Mouse (Mus musculus): ENCODE measurements around the gene Hnrnpul1.

Gene Hnrnpul1

DNA sequence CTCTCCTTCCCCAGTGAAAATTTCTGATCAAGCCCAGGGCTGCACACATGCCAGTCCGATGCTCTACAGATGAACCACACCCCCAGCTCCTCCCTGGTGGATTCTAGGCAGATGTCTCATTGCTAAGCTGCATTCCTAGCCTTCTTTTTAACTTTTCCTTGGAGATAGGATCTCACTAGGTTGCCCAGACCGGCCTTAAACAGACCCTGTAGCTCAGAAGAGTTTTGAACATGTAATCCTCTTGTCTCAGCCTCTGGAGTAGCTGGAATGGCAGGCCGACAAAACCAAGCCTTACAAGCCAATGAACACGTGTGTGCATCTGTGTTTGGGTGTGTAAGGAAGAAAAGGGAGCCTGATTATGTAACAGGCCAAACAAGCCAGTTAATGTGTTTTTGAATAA lies 26.2 kb upstream of the Hnrnpul1 start:
- DNase-seq (ENCODE audit: low read depth, low spot score), result no peak

DNA sequence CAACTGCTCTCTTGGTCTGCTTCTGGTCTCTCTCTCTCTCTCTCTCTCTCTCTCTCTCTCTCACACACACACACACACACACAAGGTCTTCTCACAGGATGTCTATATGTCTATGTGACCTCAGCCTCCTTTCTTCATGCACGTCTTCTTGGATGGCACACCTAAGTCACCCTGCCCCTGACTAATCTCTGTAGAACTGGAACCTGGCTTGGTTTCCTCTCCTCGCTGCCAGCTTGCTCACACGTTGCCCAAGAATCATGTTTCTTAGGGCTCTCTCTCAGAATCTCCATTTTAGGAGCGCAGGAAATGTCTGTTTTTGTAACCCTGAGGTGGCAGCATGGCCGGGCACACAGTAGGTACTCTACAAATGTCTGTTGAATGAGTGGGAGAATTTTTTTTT lies 25.5 kb upstream of the Hnrnpul1 start:
- DNase-seq (ENCODE audit: low read depth, low spot score), result no peak

DNA sequence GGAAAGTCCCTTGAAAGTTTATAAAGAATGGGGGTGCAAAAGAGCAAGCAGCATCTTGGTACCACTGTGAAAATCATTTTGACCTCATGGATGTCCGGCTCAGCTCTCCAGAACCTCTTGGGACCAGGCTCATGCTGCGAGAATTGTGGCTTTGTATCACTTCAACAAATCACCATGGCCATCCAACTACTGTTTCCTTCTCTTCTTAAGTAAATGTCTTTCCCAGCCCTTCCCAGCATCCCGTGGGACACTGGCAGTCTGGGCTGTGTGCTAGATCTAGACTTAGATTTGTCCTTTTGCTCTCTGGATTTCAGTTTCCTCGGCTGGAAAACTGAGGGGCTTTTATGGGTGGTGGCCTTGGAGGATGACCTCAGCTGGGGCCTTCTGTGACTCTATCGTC lies 13.7 kb upstream of the Hnrnpul1 start:
- DNase-seq (ENCODE audit: low read depth, low spot score), result no peak

DNA sequence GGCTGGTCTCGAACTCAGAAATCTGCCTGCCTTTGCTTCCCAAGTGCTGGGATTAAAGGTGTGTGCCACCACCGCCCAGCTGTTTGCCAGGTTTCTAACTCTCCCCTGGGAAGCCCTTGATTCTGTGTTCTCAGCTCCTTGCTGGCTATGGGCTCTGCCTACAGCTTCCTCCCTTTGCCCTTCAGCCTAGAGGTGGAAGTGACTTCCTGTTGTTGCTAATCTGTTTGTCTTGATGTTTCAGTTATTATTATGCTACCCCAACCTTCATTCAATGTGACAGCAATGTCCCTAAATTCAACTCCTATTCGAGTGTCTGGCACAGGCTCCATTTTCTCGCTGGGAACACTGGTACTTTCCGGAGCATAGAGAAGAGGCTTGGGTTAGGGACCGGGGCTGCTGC lies 11.6 kb upstream of the Hnrnpul1 start:
- no peak for DNase-seq (ENCODE audit: low read depth, low spot score)

DNA sequence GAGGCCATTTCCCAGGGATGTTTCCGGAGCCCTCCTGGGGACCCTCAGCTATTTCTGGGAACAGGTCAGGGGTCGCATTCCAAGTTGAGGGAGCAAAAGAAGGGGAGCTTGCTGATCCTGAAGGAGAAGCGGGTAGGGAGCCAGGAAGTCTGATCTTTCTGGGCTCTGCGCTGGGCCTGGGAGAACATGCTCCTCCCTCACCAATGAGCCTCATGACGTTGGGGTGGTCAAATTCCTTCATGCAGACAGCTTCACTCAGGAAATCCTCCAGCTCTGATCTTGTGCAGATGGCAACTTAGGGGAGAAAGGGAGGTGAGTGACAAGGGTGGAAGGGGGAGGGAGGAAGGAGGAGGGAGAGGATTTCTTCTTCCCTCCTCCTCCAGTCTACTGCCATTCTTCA lies 9.7 kb upstream of the Hnrnpul1 start:
- no peak for DNase-seq (ENCODE audit: low read depth, low spot score)

DNA sequence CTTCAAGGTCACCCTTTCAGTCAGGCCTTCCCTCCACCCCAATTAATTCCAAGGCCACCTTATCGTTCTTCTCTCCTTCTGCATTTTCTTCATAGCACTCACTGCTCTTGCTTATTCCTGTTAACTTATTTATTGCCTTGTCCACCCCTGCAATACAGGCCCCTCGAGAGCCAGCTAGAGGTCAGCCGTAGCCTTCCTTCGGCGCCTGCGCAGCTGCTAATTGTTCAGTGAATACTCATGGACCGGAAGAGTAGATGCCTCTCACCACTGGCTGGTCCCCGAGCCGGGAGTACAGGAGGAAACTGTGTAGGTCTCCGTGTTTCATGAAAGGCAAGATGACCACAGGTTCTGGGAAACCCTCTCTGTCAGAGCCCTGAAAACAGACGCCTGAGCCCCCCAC lies 9.1 kb upstream of the Hnrnpul1 start:
- no peak for DNase-seq (ENCODE audit: low read depth, low spot score)

DNA sequence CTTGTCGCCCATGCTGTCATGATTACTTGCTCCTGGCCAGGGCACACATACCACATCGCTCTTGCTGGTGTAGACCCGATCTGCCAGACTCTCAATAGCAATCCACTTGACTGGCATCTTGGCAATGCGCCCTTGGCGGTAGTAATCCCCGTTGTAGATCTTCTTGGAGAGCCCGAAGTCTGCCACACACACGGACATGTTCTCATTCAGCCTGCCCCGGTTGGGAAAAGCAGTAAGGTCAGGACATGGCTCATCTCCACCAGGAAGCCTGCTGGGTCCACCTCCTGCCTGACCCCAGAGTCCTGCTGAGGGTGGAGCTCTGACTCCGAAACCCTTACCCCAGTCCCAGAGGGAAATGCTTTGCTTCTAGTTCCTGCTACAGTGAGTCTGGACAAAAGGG lies 6.8 kb upstream of the Hnrnpul1 start:
- DNase-seq (ENCODE audit: low read depth, low spot score), result no peak

DNA sequence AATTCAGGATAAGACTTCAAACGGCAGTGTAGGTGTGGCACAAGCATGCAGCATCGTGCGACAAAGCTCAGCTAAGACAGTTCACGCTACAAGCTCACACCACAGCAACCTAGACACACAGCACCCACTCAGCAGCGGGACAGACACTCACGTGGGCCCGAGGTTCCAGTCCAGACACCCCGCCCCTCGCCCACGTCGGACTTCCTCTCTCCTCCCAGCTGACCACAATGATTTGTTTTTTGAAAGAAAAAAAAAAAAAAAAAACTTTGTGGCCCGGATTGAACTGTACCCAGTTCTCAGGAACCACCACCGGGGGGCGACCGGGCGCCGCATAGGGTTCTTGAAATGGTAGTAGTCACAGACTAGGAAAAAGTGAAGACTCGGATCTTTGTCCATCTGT lies 1.5 kb upstream of the Hnrnpul1 start:
- DNase-seq (ENCODE audit: low read depth, low spot score), result peak; percentile 90

DNA sequence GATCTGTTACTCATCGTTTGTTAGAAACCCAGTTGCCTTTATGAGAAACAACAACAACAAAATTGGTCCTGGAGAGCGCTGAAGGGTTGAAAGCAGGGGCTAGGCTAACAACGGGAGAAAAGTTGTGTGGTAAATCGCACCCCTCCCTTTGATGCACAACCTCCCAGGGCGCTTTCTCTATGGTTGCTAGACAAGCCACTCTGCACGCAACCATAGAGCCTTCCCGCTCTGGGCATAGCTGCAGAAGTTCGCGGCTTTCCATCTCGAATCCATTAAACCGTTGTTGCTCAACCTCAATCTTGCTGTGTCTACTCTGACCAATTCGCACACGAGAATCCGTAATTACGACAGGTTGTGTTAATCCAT lies 894 bp upstream of the Hnrnpul1 start:
- no peak for DNase-seq (ENCODE audit: low read depth, low spot score)

DNA sequence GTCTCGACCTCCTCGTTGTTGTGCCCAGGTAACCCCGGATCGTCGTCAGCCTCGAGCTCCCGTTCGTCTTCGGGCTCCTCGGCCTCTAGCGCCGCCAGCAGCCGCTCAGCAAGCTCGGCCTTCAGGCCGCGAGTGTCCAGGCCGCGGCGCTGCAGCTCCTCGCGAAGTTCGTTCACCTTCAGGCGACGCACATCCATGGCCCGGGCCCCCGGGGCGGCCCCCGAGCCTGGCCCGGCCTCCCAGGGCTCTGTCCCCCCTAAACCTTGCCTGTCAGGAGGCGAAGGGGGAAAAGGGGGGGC lies 169 bp downstream of the Hnrnpul1 start:
- no peak for DNase-seq (ENCODE audit: low read depth, low spot score)

DNA sequence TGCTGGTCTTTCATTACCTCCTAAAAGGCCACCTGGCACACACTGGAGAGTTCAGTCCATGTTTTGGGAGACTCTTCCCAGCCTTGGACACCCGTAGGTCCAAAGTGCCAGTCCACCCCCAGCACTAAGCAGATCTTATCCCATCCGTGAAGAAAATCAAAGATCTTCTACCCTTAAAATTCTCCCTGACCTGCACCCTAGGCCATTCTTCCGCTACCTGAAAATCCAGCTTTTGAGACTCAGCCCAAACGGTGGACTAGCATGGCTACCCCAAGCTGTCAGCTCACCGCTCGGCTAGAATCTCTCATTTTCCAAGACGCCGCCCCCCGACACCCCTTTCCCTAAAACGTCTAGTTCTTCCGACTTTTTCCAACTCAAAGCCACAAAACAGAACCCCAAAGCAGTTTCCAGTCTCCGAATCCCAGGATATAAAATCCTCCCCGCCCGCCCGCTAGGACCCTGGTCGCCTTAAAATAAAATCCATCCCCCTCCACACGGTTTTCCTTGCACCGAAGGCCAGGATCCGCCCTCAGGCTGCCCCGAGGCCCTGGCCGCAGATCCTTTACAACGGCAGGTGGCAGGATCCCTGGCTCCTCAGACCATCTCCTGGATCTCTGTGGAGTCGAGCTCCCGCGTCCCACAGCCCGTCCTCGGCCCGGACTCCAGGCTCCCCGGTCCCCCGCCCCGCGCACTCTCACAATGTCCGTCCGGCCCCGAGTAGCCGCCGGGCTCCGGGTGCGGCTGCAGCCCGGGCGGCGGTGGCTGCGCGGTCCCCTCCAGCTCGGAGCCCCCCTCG lies 716 bp downstream of the Hnrnpul1 start:
- peak; percentile 33 for DNase-seq (ENCODE audit: low read depth, low spot score)

DNA sequence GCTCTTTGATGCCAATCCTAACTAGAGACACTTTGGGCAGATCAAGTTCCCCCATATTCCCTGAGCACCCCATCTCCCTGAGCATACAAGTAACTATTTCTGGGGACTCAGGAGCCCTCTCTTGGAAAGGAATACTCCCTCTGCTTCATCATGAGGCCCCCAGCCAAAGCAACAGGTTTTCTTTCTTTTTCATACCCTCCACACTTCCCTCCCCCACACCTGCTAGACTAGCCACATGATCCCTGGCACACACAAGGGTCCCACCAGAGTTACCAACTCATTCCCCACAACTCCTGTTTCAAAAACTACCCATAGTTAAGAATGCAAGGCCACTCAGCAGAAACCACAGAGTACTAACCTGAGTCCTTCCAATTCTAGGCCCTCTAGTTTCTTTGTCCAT lies 1.5 kb downstream of the Hnrnpul1 start:
- DNase-seq (ENCODE audit: low read depth, low spot score), result no peak

DNA sequence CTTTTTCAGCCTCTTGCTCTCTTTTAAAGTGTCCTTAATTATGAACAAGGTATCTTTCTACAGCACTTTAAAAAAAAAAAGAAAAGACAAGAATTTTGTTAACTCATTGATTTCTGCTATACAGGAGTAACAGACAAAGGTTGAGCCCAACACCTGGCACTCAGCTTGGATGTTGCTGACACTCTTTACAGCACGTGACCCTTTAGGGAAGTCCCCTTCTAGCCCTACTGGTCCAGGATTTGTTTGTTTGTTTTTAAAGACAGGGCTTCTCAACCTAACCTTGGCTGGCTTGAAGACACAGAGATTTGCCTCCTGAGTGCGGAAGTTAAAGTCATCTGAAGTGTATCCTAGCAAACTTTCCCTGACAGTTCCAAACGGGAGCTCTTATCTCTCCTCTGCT lies 7.7 kb downstream of the Hnrnpul1 start:
- no peak for DNase-seq (ENCODE audit: low read depth, low spot score)

DNA sequence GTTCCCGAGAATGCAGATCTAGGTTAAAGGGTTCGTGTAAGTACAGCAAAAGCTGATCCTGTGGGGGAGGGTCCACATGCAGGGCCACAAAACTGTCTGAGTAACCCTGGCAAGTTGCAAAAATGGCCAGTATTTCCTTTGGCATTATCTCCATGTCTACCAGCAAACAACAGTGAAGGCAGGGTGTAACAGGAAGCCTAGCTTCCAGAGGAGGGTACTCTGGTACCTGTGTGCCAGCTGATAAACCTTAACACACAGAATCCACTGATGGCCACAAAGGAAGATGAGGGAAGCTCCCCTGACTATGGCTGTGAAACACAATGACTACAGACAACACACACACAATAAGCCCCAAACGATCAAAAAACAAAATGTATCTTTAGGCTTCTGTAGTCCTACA lies 16.3 kb downstream of the Hnrnpul1 start:
- no peak for DNase-seq (ENCODE audit: low read depth, low spot score)

DNA sequence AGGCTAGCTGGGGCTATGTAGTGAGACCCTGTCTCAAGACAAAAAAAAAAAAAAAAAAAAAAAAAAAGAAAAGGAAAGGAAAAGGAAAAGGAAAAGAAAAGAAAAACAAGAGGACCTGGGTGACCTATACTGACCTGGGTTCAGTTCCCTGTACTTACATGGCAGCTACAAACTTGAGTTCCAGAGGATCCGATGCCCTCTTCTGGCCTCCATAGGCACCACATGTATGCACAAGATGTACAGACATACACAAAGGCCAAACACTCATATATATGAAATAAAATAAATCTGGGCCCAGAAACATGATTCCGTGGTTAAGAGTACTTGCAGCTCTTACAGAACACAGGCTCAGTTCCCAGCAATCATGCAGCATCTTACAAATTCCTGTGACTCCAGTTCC lies 17.6 kb downstream of the Hnrnpul1 start:
- DNase-seq (ENCODE audit: low read depth, low spot score), result peak; percentile 42

DNA sequence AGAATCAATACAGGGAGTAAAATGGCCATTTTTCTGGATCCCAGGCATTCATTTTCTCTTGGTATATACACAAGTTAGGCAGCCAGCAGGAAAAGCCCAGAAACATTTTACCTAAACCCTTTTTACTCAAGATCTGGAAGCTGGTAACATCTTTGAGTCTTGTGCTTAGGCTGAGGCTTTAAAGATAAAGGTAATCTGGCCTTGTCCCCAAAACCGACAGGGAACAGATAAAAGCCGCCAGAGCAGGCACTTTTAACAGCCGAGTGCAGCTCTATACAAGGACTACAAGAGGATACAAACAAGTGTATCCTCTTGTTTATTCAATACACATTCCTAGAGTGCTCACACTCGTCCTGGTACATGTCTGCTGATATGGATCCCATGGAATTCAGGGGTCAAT lies 19.6 kb downstream of the Hnrnpul1 start:
- no peak for DNase-seq (ENCODE audit: low read depth, low spot score)

DNA sequence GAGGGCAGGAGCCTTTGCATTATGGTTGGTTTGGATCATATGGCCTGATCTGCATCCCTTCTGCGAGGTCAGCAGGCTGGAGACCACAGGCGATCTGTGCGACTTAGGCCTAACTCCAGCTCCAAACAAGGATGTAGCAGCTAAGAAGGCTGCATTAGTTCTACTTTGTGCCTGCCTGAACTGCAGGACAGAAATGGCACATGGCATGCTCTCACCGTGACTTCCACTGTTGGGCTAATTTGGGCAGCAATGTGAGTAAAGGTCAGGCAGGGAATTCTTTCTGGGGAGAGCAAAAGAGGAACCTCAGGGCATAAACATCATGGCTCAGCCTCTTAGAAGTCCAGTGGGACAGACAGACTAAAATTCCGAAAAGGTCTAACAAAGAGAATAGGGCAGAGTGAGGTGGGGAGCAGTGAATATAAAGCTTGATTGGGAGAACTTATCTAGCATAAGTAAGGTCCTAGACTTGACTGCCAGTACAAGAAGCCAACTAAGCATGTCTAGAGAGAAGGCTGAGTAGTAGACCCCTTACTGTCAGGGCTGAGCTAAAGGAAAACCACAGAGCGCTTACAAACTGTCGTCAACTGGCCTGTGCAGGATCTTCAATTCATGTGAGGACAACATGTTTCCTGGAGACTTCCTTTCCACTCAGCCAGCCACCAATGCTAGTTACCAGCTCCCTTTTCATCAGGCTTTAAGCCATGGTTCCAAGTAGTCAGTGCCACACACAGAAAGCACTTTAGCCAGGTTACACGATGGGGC lies 23.1 kb downstream of the Hnrnpul1 start:
- DNase-seq (ENCODE audit: low read depth, low spot score), result no peak

DNA sequence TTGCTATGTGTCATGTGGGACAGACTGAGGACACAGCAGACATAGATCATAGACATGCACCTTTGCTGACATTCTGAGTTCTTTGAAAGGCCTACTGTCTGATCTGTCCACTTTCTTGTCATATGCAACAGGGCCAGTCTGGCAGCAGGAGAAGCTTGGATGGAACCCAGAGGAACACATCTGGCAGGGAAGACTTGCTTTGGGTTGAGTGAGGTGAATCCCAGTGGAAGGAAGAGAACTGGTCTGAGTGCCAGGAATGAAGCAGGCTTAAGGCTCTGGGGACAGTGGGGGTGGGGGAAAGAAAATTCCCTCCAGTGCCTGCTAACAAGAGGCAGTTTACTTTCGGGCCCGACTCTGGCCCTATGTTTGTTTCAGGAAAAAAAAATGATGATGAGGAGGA lies 24.7 kb downstream of the Hnrnpul1 start:
- no peak for DNase-seq (ENCODE audit: low read depth, low spot score)

DNA sequence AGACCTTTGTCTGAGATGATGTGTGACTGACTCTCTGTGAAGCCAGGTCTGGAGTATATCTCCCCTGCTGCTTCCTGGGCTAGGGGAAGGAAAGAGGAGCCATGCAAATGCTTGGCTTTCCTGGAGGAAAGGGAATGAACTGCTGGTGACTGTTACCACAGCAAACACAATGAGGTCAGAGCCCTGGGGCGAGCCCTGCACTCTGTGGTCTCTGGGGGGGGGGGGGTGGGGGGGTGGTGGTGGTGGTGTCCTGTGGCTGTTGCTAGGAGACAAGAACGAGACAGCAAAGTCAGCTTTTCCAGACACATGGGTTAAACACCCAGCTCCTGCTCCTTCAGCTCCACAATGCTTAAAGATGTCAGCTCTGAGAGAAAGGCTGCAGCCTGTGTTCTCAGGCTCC lies 25.2 kb downstream of the Hnrnpul1 start:
- no peak for DNase-seq (ENCODE audit: low read depth, low spot score)

DNA sequence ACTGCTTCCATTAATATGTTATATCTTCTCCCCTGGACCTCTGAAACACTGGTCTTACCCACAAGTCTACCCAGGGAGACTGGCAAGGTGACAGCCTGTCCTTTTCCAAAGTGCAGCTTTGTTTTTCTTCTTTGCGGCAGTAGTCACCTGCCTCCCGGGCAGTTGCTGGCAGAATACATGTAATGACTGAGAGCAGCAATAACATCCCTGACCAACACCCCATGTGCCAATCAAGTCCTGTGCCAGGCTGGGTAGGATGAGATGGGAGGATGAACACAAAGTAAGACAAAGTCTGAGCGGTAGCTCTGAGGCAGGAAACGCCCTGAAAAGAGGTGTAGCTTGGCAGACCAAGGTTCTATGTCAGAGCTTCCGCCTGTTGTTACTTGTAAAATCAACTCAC lies 26.8 kb downstream of the Hnrnpul1 start:
- no peak for DNase-seq (ENCODE audit: low read depth, low spot score)

DNA sequence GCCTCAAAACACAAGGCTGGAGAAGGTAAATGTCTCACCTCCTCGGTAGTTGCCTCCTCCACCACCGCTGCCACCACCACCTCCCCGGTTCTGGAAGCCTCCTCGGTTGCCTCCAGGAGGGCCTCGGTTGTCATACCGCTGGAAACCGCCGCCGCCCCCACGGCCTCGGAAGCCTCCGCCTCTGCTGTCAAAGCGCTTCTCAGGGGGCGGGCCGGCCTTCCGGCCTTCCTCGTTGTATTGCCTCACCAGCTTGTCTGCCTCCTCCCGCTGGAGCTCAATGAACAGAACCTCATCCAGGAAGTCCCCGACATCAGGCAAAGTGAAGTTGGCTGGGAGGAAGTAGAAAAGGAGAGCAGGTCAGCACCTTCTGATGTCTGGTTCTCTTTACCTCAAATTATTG lies 28.7 kb downstream of the Hnrnpul1 start:
- DNase-seq (ENCODE audit: low read depth, low spot score), result peak; percentile 47

DNA sequence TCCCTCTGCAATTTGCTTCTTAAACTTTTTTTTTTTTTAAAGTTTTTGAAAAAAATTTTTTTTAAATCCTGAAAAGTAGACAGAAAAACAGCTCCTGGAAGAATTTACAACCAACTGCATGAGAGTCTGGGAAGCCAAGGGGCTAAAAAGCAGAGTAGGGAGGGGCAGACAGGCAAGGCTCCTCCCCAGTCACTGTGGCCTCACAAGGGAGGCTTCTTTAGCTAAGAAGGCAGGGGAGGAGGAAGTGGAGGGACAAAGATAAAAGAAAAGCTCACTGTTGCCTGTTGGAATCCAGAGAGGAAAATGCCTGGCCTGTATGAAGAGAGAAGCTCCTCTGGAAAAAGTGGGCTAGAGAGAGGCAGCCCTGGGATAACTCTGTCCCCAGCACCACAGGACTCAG lies 32.8 kb downstream of the Hnrnpul1 start:
- peak; percentile 46 for DNase-seq (ENCODE audit: low read depth, low spot score)

DNA sequence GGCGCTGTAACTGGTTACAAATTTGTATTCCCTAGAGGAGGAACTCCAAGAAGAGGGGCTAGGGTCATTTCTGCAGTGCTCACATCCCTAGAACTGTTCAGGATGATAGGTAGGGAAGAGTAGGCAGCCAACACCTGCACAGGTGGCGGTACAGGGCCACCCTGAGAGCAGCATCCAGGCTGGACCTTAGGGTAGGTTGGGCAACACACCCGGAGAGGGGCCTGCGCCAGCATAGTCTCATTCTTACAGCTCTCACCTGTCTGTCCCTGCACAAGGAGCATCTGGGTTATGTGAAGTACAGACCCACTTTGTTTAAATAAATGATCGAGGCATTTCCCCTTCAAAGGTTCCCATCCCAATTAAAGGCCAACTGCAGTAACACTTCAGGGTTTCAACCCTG lies 33.8 kb downstream of the Hnrnpul1 start:
- DNase-seq (ENCODE audit: low read depth, low spot score), result no peak
